Mouse (Mus musculus): Measurements from ENCODE around the gene Chrdl1.
A peak's percentile ranks its signal among the peaks of the same experiment; 100 is the strongest.

Gene Chrdl1

DNA sequence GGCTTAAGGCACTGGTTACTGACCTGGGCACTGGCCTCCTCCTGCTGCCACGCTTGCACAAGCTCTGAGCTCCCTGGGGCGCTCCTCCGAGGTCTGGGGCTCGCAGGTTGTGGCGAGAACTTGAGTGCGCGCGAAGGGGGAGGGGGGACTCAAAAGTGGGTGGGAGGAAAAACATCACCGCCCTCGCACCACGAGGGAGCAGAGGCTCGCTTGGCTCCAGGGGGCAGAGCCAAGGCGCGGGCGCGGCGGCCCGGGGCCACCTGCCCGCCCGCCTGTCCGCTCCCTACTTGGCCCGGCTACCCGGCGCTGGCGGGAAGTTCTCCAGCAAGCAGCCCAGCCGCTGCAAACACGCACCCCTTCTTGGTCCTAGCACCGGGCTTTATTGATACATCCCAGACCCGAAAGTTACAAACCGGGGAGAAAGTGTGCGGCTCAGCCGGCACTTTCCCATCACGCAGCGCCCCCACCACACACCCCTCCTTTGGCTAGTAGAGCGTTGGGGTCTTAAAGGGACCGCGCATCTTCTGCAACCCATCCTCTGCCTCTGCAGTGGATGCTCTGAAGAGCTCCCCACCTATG, at the start of gene Chrdl1:
Chrdl1 (minus strand) TSS at position 472 of the 579 bp plus-strand sequence.
- DNase-seq (ENCODE audit: low spot score in 2 of 2): peak in 1 of 2 experiments; percentile 2

DNA sequence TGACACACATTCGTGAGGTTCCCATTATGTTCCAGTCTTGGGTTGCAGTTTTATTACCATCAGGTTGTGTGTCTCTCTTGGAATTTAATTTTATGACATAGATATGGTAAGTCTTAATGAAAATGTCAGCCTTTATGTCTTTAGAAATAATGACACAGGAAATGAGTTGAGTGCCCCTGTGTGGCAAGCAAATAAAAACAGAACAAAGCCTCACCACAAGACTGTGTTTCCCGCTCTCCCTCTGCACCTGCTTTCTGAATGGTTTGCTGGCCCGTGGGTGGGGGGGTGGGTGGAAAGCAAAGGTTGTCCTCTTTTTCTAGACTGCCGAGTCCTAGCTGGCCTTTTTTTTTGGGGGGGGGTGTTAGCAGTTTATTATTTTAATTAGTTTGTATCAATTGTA, 48.6 kb upstream of the Chrdl1 start:
- no peak for DNase-seq (ENCODE audit: low spot score in 2 of 2)

DNA sequence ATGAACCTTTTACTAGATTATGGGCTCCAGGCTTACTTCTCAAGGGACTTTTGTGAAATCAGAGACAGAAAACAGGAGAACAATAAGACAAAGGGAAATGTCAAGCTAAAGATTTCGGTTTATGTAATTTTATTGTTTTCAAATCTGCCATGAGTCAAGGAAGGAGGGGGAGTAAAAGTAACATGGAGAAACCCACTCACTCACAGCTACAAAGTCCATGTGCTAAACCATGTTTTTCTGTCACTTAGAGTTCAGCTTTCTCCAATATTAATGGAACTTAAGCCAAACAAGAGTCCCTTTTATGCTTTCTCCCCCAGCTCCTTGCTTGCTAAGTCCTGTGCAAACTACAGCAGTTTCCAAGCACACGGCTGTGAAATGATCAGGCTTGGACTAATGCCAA, 10.5 kb upstream of the Chrdl1 start:
- no peak for DNase-seq (ENCODE audit: low spot score in 2 of 2)

DNA sequence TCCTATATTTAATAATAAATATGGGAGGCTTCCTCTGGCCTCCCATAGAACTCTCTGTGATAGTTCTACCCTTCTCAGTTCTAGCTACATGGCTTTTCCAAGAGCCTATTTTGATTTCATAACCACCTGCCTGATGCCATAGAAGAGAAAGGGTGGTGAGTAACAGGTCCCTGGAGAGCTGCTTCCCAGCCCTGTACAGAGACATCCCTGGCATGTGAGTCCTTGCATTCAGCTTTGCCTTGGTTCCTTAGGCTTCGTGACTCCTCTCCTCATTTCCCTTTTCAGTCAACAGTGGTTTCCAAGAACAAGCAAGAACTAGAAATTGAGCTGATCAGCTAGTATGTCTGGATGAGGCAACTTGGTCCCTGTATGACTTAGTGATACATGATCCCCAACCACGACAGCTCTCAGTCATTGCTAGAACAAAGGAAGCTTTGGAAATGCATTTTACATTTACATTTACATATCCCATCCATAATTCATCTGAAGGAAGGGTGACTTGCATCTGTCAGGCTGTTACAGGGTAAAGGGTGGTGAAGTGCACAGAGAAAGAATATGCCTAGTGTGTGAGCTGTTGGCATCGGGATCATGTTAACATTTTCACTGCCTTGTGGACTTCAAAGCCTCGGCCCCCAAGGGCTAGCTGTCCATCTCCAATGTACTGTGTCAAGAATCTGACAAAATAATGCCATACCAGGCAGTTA, 27.7 kb downstream of the Chrdl1 start:
- no peak for DNase-seq (ENCODE audit: low spot score in 2 of 2)

DNA sequence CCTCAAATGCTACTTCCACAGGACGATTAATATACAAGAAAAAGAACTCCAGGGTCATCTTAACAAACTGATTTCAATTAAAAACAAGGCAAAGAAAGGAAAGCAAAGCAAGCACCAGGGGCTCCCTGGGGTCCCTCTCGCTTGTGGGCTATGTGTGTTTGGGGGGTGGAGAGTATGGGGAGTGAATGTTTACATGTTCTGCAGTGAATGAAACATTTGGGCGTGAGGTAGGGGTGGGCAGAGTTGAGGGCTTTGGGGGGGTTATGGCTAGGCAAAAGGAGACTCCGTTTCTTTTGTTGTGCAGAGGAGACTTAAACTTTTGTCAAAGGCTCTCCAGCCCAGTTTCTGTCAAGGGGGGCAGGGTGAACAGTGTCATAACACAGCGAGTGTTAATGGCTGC, 46.8 kb downstream of the Chrdl1 start:
- DNase-seq (ENCODE audit: low spot score in 2 of 2): no peak

DNA sequence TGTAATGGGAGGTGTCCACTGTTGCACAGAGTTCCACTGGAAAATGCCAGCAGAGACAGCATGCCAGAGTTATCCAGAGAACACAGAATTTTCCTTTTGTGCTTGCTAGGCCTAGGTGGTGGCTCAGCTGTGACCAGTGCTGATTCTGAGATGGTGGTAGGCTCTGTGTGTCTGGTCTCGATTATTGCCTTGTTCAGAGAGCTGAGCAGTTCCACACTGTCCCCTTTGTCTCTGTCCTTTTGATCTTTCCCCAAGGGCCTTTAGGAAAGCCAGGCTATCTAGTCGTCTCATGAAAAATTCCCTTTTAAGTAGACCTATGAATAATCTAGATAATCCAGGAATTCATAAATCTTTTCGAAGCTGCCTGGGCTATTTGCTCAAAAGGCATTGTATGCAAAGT, 47.3 kb downstream of the Chrdl1 start:
- DNase-seq (ENCODE audit: low spot score in 2 of 2): no peak

DNA sequence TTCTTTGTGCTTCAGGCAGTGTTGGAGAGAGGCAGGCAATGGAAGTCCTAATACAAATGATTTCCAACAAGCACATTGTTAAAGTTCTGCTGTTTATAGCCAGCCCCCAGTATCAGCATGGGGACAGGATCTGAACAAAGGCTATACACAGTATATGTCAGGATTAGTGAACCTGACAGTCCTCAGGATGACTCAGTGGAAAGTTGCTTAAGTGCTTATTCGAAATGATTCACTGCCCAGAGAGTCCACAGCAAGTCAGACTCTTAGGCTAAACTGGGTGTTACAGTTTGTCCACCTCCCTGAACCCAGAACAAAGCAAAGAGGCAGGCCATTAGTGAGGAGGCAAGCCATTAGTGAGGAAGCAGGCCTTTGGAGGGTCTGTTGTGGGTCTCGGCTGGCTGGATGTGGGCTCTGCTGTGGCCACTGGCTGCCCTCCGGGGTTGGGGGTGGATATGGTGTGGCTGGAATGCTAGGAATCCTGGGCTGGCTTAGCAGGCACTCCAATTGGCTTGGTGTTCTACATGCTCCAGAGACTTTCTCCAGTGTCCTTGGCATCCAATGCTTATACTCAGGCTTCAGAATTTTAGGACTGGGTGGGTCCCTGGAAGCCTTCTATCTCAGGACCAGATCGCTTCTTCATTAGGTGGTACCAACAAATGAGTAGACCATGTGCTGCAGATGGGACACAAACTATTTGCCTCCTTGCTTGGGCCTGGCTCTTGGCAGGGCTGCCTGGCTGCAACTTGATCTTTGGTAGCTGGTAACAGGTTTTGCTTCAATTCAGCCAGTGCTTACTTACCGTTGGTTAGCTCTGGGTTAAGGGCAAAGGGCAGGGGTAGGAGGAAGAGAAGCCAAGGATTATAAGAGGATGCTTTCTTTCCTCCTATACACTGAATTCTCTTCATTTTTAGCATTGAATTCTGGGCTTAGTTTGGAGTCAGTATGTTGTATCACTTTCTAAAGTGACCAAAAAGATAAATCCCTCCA, 49.3 kb downstream of the Chrdl1 start:
- no peak for DNase-seq (ENCODE audit: low spot score in 2 of 2)

DNA sequence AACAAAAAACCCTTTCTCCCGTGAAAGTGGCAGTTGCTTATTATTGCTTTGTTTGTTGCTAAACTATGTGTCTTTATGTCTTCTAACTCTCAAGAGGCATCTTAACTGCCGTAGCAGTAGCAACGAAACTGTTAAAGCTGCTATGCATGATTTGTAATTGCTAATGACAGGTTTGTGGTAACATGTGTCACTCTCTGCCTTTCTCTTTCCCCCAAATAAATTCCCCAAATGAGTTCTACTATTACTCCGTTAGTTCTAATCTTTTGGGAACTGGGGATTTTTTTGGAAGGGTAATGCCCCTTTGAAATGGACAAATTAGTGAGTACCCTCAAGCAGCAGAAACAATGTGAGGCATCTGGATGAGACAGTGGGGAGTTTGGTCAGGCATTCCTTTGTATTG, 55.9 kb downstream of the Chrdl1 start:
- DNase-seq (ENCODE audit: low spot score in 2 of 2): no peak

DNA sequence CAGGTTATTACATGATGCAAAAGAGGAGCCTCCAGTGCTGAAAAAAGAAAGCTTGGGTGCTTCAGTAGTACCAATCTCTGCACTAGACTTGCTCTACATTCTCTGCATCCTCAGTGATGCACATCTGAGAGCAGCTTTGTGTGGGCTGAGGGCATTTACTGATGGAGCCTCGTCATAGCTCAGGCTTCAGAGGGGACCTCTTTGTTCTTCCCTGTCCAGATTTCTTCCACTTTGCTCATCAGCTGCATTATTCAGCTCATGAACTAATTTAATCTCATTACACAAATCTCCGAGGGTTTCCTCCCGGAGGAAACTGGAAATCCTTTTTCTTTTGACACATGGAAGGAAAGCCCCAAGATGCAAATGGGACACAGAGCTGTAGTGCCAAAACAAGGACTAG, 56.5 kb downstream of the Chrdl1 start:
- no peak for DNase-seq (ENCODE audit: low spot score in 2 of 2)

DNA sequence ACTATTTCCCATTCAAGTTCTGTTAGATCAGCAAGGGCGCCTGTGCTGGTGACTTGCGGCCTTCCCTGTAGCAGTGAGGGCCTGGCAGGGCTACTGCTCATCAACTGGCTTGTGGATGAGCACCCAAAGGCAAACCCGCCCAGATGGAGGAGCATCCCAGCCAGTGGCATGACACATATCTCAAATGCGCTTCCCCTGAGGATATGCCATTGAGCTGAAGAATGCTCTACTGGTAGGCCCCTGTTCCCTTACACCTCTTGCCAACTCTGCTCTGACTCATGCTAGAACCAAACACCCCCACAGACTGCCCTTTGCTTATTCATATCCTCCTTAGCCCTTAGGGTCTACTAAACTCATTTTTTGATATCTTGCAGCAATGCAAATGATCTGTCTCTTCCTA, 57.4 kb downstream of the Chrdl1 start:
- DNase-seq (ENCODE audit: low spot score in 2 of 2): no peak

DNA sequence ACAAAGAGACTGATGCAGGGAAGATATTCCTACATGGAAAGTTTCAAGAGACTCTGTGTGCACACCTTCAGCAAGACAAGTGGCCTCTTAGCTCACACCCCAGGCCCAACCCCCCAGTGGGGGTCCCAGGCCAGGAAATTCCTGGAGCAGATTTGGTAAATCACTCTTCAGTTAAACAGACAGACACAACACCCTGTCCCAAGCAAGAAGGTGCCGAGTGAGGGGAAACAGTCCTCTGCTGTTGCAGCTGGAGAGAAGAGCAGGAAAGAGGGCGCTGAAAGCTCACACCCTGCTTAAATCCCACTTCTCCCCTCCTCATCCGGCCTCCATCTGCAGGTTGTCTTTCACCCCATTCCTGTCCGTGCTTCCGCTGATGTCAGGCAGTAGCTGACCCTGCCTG, 58.2 kb downstream of the Chrdl1 start:
- no peak for DNase-seq (ENCODE audit: low spot score in 2 of 2)

DNA sequence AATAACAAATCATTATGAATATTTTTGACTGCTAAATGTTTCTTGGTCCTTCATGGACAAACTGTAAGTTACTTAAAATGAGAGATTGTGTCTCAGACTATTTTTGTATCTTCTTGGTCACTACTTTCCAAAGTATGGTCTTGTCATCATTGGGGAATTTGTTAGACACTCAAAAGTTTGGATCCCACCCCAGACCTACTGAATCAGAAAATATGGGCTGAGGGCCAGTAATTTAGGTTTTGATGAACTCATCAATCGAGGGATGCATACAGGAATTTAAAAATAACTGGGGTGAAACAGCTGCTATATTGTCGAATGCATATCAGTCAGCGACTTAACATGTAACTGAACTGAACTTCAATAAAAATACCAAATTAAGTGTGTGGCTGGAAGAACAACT, 80.9 kb downstream of the Chrdl1 start:
- no peak for DNase-seq (ENCODE audit: low spot score in 2 of 2)

DNA sequence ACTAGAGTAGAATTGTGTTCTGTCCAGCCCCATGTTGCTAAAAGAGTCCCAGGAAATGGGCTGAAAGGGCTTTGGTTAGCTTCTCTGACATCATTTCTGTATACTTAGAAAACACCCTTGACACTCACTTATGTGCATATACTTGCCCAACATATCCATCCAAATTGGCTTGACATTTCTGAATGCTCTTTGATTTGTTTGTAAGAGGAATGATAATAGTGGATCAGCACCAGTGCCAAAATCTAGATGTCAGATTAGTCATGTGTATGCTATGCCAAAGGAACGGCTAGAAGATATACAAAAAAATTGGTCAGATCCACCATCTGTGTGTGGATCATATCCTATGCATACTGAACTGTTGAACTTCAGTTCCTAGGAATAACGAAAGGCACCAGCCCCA, 99.3 kb downstream of the Chrdl1 start:
- DNase-seq (ENCODE audit: low spot score in 2 of 2): no peak

DNA sequence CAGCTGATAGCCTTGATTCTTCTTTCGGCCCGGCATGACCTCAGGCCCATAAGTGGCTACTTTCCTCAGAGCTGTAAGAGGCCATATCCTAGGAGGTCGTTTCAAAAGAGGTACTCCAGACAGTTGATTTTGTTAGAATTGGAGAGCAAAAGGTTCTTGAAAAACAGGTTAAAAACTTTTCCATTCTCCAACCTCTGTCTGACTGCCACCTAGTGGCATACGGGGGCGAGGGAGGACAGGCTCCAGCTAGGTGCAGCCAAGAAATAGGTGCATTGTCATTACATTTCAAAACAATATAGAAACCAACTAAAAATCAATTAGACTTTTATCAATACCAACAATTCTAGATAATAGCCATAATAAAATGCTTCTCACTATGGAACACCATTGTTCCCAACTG, 118.9 kb downstream of the Chrdl1 start:
- peak in 1 of 2 experiments; percentile 3 for DNase-seq (ENCODE audit: low spot score in 2 of 2)

DNA sequence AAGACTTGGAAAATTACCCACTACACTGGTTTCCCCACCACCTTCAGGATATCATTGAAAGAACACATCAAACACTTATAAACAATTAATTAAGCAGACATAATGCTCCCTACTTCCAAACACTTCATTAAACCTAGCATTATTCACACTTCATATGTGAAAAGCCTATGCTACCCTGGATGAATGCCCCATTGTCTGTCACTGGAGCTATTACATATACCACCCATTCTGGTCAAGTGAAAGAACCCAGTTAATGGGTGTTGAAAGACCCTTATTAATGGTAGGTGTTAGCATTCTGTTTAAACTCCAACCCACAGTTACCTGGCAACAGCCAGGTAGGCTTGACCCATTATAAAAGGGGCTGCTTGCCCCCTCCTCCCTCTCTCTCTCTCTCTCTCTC, 143.4 kb downstream of the Chrdl1 start:
- DNase-seq (ENCODE audit: low spot score in 2 of 2): no peak
